In the genomic region with DNA sequence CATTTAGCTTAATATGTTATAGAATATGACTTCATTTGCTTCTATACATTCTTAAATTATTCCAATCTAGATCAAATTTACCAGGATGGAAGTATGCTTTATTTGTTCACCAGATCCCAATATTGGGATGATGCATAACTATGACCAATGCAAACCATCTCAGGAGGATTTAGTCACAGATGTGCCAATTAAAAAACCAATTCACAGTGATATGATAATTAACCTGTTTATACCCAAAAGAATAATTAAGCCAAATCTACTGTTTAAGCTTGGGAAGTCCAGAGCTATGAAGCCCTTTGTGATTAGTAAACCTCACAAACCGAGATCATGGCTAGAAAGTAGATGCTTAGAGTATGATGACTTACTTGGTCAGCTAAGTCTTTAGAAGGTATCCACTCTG, we compare ENCODE assay signal across 21 mouse cellular contexts.
DNase-seq lines count a peak whose midpoint lies in the region; ATAC-seq and TF ChIP-seq lines count a peak whose summit lies in the region.
"Had no signal": no experiment of that assay in that cellular context is flagged by ENCODE, and none has a peak within 500 bp of the region (broad histone marks: within the 10 kb centered on the region; RNA-seq: fewer than 3 reads in every experiment).

No protein-coding gene starts in this region.

- H3K9me3 ChIP-seq in hindbrain, embryonic 12.5 days (replicated peaks): no peaks in the 10 kb centered on the region
- H3K9me3 ChIP-seq in hindbrain, embryonic 10.5 days: no peaks in the 10 kb centered on the region
- no peaks in the 10 kb centered on the region for H3K9me3 ChIP-seq in hindbrain, embryonic 13.5 days
- H3K9me3 ChIP-seq in hindbrain, embryonic 16.5 days (ENCODE audit: control insufficient read depth, low read length): no peaks in the 10 kb centered on the region
- H3K9me3 ChIP-seq in hindbrain, embryonic 14.5 days (ENCODE audit: control insufficient read depth, low read length): no peaks in the 10 kb centered on the region
- no peaks in the 10 kb centered on the region for H3K9me3 ChIP-seq in hindbrain, postnatal 0 days (ENCODE audit: low read length)

- no peaks in the 10 kb centered on the region for H3K27me3 ChIP-seq in hindbrain, embryonic 12.5 days
- H3K27me3 ChIP-seq in hindbrain, embryonic 10.5 days (ENCODE audit: insufficient read depth, poor library complexity, severe bottlenecking): no peaks in the 10 kb centered on the region
- no peaks in the 10 kb centered on the region for H3K27me3 ChIP-seq in hindbrain, embryonic 13.5 days
- no peaks in the 10 kb centered on the region for H3K27me3 ChIP-seq in hindbrain, embryonic 16.5 days (replicated peaks; ENCODE audit: control insufficient read depth, insufficient read depth, low read length)
- no peaks in the 10 kb centered on the region for H3K27me3 ChIP-seq in hindbrain, embryonic 14.5 days (ENCODE audit: control insufficient read depth, insufficient read depth, low read length)
- H3K27me3 ChIP-seq in hindbrain, postnatal 0 days (ENCODE audit: insufficient read depth, low read length): no peaks in the 10 kb centered on the region
- H3K27me3 ChIP-seq: CH12.LX, Patski had no signal

- DNase-seq in hindbrain, embryonic 10.5 days (ENCODE audit: low spot score): no peak
- no peak for DNase-seq in hindbrain, embryonic 14.5 days (ENCODE audit: low spot score)
- no peak for DNase-seq in hindbrain, postnatal 0 days (ENCODE audit: low spot score)
- DNase-seq: adrenal gland, adult 2 months; adrenal gland, adult 8-10 months; adrenal gland, postnatal 10 days; adrenal gland, postnatal 14 days; adrenal gland, postnatal 25 days; adrenal gland, postnatal 36 days; B cell, adult 2 months; cerebellum, adult 11 months; cerebellum, adult 11-12 months; cerebellum, adult 18-20 months had no signal

- WGBS in hindbrain, embryonic 12.5 days: 67% methylated on average over 1 of the region's 1 CpGs
- WGBS in hindbrain, embryonic 10.5 days: 79% methylated on average over 1 of the region's 1 CpGs
- WGBS in hindbrain, embryonic 13.5 days: 48% methylated on average over 1 of the region's 1 CpGs
- WGBS in hindbrain, embryonic 16.5 days: 44% methylated on average over 1 of the region's 1 CpGs
- 56% methylated on average over 1 of the region's 1 CpGs for WGBS in hindbrain, embryonic 14.5 days
- WGBS in hindbrain, postnatal 0 days: 60% methylated on average over 1 of the region's 1 CpGs

- H3K36me3 ChIP-seq in hindbrain, embryonic 12.5 days: no peaks in the 10 kb centered on the region
- H3K36me3 ChIP-seq in hindbrain, embryonic 10.5 days: no peaks in the 10 kb centered on the region
- no peaks in the 10 kb centered on the region for H3K36me3 ChIP-seq in hindbrain, embryonic 13.5 days
- H3K36me3 ChIP-seq in hindbrain, embryonic 16.5 days (ENCODE audit: control insufficient read depth, insufficient read depth, low read length): no peaks in the 10 kb centered on the region
- no peaks in the 10 kb centered on the region for H3K36me3 ChIP-seq in hindbrain, embryonic 14.5 days (replicated peaks; ENCODE audit: control insufficient read depth, insufficient read depth)
- no peaks in the 10 kb centered on the region for H3K36me3 ChIP-seq in hindbrain, postnatal 0 days (ENCODE audit: insufficient read depth, low read length)
- H3K36me3 ChIP-seq: G1E had no signal

- H3K27ac ChIP-seq in hindbrain, embryonic 12.5 days: no peak overlapping the region
- H3K27ac ChIP-seq in hindbrain, embryonic 10.5 days: no peak overlapping the region
- H3K27ac ChIP-seq in hindbrain, embryonic 13.5 days: no peak overlapping the region
- no peak overlapping the region for H3K27ac ChIP-seq in hindbrain, embryonic 16.5 days (ENCODE audit: low read depth, low read length)
- H3K27ac ChIP-seq in hindbrain, embryonic 14.5 days: no peak overlapping the region
- no peak overlapping the region for H3K27ac ChIP-seq in hindbrain, postnatal 0 days

- no peak overlapping the region for H3K4me3 ChIP-seq in hindbrain, embryonic 12.5 days
- H3K4me3 ChIP-seq in hindbrain, embryonic 10.5 days: no peak overlapping the region
- H3K4me3 ChIP-seq in hindbrain, embryonic 13.5 days: no peak overlapping the region
- H3K4me3 ChIP-seq in hindbrain, embryonic 16.5 days (ENCODE audit: low read length): no peak overlapping the region
- H3K4me3 ChIP-seq in hindbrain, embryonic 14.5 days (replicated peaks; ENCODE audit: low read length): no peak overlapping the region
- H3K4me3 ChIP-seq in hindbrain, postnatal 0 days (ENCODE audit: low read length): no peak overlapping the region

- ATAC-seq in hindbrain, embryonic 12.5 days (ENCODE audit: low FRiP score): peak; percentile 53
- ATAC-seq in hindbrain, embryonic 13.5 days (ENCODE audit: low FRiP score): peak; percentile 63
- no peak for ATAC-seq in hindbrain, embryonic 16.5 days
- ATAC-seq in hindbrain, embryonic 14.5 days (ENCODE audit: low FRiP score): 0 out of 2 replicates have a peak, but pooled peaks have one; percentile 27
- ATAC-seq in hindbrain, postnatal 0 days: no peak
- ATAC-seq: activated CD4-positive, CD25-positive, alpha-beta regulatory T cell, adult 4 months; CD4-positive, CD25-positive, alpha-beta regulatory T cell, adult 4 months; Patski had no signal

- 0 out of 2 replicates have a peak, but pooled peaks cover 3% of the 10 kb centered on the region for H3K4me1 ChIP-seq in hindbrain, embryonic 12.5 days
- H3K4me1 ChIP-seq in hindbrain, embryonic 10.5 days (replicated peaks): no peaks in the 10 kb centered on the region
- H3K4me1 ChIP-seq in hindbrain, embryonic 13.5 days (replicated peaks): peaks cover 3% of the 10 kb centered on the region
- H3K4me1 ChIP-seq in hindbrain, embryonic 16.5 days (ENCODE audit: control insufficient read depth, insufficient read depth, low read depth, low read length): no peaks in the 10 kb centered on the region; the same call in 1 of the 2 replicates
- H3K4me1 ChIP-seq in hindbrain, embryonic 14.5 days (replicated peaks; ENCODE audit: control insufficient read depth, insufficient read depth, low read length): no peaks in the 10 kb centered on the region
- no peaks in the 10 kb centered on the region for H3K4me1 ChIP-seq in hindbrain, postnatal 0 days (ENCODE audit: insufficient read depth, low read length)

- no peak for TF ChIP-seq CTCF in hindbrain, postnatal 0 days (IDR thresholded peaks at IDR 0.05; ENCODE audit: low read depth)

- no peak overlapping the region for H3K4me2 ChIP-seq in hindbrain, embryonic 12.5 days (replicated peaks)
- no peak overlapping the region for H3K4me2 ChIP-seq in hindbrain, embryonic 13.5 days
- H3K4me2 ChIP-seq in hindbrain, embryonic 16.5 days (ENCODE audit: low read length): no peak overlapping the region
- no peak overlapping the region for H3K4me2 ChIP-seq in hindbrain, embryonic 14.5 days (replicated peaks)
- no peak overlapping the region for H3K4me2 ChIP-seq in hindbrain, postnatal 0 days (ENCODE audit: low read depth, low read length)

- H3K9ac ChIP-seq in hindbrain, embryonic 12.5 days: no peak overlapping the region
- H3K9ac ChIP-seq in hindbrain, embryonic 13.5 days: no peak overlapping the region
- H3K9ac ChIP-seq in hindbrain, embryonic 16.5 days (ENCODE audit: low read depth, low read length): no peak overlapping the region
- no peak overlapping the region for H3K9ac ChIP-seq in hindbrain, embryonic 14.5 days
- H3K9ac ChIP-seq in hindbrain, postnatal 0 days (replicated peaks; ENCODE audit: low read length): no peak overlapping the region

Comparison
In these comparisons a context has a peak if more than half of its experiments do, and no peak if none do; other contexts are left out.
1. ATAC-seq: peak in hindbrain, embryonic 12.5 days (single experiment), hindbrain, embryonic 13.5 days (single experiment) and hindbrain, embryonic 14.5 days (single experiment); none in hindbrain, embryonic 16.5 days (single experiment) and hindbrain, postnatal 0 days (single experiment).